Mouse (Mus musculus) hematopoietic stem cell, adult 5-6 weeks (primary cell): ENCODE data around the gene Neurl1b. TPM values are rescaled to one million over a fixed set of nuclear protein-coding genes. Genes with fewer than 3 reads are reported as not detected.

Experiments used
- ATAC-seq, 2 experiments: fragments of 125-278 bp in 1 of 2; replicated peaks in 1 of 2; 2 replicates each; pipeline ENCODE4 v1.8.0; 2016 to 2017; ENCODE audit warnings: inconsistent platforms in 2 of 2, mild to moderate bottlenecking in 2 of 2, moderate number of reproducible peaks in 2 of 2, low read depth in 1 of 2, moderate TSS enrichment in 1 of 2; ENCODE audit not compliant: low FRiP score in 2 of 2, poor library complexity in 2 of 2, severe bottlenecking in 2 of 2, insufficient read depth in 1 of 2, low TSS enrichment in 1 of 2
- total RNA-seq: library from RNA; stranded (forward); fragments of 172-1452, 232-1000 nt; gene quantifications from 2 replicates; pipeline ENCODE4 v1.2.3, GENCODE M21; 2017

Gene Neurl1b
- total RNA-seq: 4.5 and 7.0 TPM in 2 replicates

GRCm38 (mm10) chr17:26414523-26415354, at the start of gene Neurl1b:
Gene Neurl1b (plus strand): TSS chr17:26414829.
- peak in 1 of 2 experiments; percentile 51; a peak in 1 of 4 replicates for ATAC-seq

DNA sequence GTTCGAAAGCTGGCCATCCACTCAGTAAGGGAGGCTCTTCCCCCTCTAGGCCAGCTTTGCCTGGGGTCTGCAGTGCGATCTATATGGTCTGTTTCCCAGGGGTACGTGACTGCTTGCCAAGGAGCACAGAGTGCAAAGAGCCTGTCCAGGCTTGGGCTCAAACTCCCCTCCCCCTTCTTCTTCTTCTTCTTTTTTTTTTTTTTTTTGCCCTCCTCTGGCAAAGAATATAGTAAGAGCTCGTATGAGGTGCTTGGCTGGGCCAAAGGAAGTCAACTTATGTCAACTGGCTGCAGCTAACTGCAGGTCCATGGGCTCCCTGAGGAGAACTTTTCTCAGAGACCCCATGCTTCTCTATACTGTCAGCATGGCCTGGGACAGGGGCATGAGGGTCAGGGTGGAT, 47.8 kb upstream of the Neurl1b start:
- no peak for ATAC-seq

GRCm38 (mm10) chr17:26368336-26368992, 46.2 kb upstream of the Neurl1b start:
- 0 out of 4 replicates have a peak, but pooled peaks of 1 of the 2 experiments have one; percentile 9 for ATAC-seq

- ATAC-seq: peak; percentile 57 to 61
Observed at GRCm38 (mm10) chr17:26370521-26371245, 43.9 kb upstream of the Neurl1b start.

- ATAC-seq: no peak
Observed at GRCm38 (mm10) chr17:26371246-26371535, 43.4 kb upstream of the Neurl1b start.

DNA sequence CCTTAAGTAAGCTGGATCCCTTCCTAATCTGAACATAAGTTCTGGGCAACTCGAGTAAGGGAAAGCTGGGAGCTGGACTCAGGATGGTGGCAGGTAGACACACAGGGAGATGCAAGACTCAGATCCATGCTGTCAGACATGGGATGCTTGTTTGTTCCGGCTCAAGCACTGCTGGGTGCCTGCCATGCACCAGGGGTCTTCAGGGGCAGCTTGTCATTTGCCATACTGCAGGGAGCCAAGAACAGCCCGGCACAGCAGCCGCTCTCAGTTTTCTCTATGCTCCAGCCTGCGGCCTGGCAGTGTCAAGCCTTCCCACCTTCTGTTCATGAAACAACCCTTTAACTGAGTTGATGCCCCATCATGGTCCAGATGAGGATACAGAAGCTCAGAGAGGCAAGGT, 41.4 kb upstream of the Neurl1b start:
- no peak for ATAC-seq

DNA sequence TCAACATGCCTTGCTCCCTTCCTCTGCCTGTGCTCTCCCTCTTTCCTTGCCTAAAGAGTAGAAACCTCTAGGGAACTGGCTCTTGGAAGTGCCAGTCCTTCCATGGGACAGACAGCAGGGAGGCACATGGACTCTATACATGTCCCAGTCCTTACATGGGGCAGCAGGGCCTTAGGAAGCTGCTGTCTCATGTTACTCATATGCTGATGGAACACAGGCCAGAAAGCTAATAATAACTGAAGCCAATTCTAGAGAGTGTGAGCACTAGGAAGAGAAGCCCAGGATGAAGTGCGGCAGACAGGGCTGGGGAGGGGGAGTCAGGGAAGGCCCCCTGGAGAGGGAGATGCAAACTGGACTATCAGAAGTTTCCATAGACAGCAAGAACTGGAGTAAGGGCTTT, 38.2 kb upstream of the Neurl1b start:
- no peak for ATAC-seq

GRCm38 (mm10) chr17:26376994-26377744, 37.5 kb upstream of the Neurl1b start:
- no peak for ATAC-seq

DNA sequence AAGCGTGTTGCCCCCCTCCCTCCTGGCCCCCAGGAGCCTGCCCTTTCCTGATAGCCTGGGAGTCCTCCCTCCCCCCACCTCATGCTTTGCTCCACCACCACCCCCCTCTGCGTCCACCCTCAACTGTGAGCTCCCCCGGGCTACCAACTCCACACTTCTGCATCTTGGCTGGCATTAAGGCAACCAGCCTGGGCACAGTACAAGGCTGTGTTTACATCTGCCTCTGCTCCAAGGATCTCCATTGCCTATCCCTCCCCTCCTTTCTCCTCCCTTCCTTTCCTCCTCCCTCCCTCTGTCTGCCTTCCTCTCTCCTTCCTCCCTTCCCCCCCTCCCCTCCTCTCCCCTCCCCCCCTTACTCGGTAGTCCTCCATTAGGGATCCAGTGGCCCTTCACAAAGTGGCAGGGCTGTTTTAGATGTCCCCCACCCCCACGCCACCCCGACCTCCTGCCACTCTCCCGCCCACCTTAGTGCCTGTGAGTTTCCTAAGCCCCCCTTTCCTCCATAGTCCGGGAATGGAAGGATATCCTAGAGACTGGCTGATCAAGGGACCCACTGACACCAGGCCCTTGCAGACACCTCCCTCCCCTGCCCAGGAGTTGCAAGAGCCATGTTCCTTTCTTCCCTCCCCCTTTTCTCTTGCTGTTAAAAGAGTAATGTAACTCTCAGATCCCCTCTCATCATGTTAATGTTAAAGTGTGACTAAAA, 34.2 kb upstream of the Neurl1b start:
- no peak for ATAC-seq

DNA sequence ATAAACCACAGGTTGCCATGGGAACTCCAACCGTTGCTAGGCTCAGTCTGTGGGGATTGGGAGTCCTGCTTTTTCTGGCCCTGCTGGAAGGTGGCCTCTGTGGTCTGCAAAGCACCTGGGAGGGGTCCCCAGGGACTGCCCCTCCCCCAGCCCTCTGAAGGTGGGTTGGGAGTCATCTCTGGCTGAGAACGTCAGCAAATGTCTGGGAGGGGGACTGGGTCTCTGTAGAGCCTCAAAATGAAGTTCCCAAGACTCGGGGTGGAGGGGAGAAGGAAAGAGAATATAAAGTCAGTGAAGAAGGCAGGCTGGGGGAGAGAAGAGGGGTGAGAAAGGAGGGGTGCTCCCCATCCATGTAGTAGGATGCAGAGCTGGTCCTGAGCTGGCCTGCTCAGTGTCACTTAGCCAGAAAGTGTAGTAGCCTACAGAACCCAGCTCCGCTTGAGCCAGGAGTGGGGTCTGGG, 33.6 kb upstream of the Neurl1b start:
- 0 out of 4 replicates have a peak, but pooled peaks have one; percentile 6 to 37 for ATAC-seq

DNA sequence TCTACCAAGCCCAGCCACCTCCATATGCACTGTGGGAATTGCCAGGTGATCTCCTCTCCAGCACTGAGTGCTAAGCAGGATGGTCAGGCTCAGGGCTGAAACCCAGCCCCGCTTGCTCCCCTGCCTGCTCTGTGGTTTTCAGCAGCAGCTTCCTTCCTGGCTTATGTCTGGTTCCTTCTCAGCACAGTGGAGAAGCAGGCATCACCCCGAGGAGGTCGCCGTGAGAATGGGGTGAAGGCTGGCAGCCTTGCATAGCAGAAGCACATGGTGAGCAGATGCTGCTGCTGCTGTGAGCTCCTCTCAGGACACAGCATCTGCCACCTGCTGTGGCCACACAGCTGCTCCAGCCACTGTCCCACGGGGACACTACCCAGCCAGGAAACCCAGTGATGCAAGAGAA, 33.0 kb upstream of the Neurl1b start:
- ATAC-seq: peak; percentile 72

- no peak for ATAC-seq
Observed at GRCm38 (mm10) chr17:26382176-26382575, 32.5 kb upstream of the Neurl1b start.

GRCm38 (mm10) chr17:26382687-26383086, 31.9 kb upstream of the Neurl1b start:
- ATAC-seq: no peak

GRCm38 (mm10) chr17:26384111-26384510, 30.5 kb upstream of the Neurl1b start:
- no peak for ATAC-seq

DNA sequence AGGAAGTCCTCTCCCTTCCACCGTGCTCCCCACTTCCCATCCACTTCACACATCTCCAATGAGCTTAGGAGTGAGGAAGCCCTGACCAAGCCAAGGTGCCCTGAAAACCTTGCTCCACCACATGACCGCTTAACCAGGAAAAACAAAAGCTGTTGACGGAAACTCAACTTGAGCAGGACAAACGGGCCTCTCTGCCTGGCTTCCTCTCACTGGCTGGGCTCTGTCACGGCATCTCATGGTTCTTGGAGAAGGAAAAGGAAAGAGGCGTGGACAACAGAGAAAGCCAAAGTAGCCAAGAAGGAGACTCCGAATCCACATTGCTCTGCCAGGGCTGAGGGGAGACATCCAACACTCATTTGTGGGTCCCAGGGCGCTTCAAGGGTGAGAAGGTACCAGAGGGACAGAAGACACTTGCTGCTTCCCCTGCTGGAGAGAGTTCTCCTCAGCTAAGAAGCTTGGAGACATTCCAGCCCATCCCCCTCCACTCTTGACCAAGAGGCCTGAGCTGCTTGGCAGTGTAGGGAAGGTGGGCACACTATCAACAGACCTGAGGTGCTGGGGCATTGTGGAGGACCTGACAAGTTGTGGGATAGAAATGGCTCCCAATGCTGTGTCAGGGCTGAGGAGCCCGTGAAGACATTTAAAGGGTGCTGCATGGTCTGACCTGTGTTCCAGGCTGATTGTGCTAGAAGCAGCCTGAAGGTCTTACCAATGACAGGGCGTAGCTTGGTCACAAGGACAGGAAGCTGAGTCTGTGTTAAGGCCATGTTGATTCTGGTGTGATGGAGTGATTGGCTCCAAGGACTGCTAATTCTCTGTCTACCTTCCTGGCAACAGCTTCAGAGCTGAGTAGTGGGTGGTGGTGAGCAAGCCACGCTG, 29.1 kb upstream of the Neurl1b start:
- no peak for ATAC-seq

GRCm38 (mm10) chr17:26386131-26386481, 28.5 kb upstream of the Neurl1b start:
- ATAC-seq: no peak
